Comparison of ENCODE assay signal across 8 mouse cellular contexts in genomic region chr9:23223549-23224077, GRCm38 (mm10). TPM values are rescaled to one million over a fixed set of nuclear protein-coding genes. Genes with fewer than 3 reads are reported as not detected.
DNase-seq lines count a peak whose midpoint lies in the region; ATAC-seq and TF ChIP-seq lines count a peak whose summit lies in the region.

No protein-coding gene starts in this region.

- peak; percentile 12 to 57 for DNase-seq in left cerebral cortex, adult 18-20 months (ENCODE audit: low spot score in 2 of 2)
- no peak for DNase-seq in left cerebral cortex, adult 11 months (ENCODE audit: low spot score)
- DNase-seq in urinary bladder, adult 18-20 months (ENCODE audit: low spot score in 2 of 2): no peak
- no peak for DNase-seq in adrenal gland, postnatal 36 days
- DNase-seq in urinary bladder, postnatal 14 days (ENCODE audit: low spot score): no peak

- H3K9me3 ChIP-seq in forebrain, embryonic 16.5 days (ENCODE audit: control insufficient read depth, low read length): no peaks in the 10 kb centered on the region

- ATAC-seq in forebrain, embryonic 16.5 days: no peak; the same call in none of the 2 replicates
- peak; percentile 39; the same call in 1 of the 2 replicates for ATAC-seq in megakaryocyte-erythroid progenitor cell, adult 5-6 weeks (replicated peaks; ENCODE audit: low FRiP score, low TSS enrichment, poor library complexity, severe bottlenecking)

- H3K27me3 ChIP-seq in forebrain, embryonic 16.5 days (replicated peaks; ENCODE audit: control insufficient read depth, insufficient read depth, low read length): peaks cover 5% of the 10 kb centered on the region; the same call in 1 of the 2 replicates

- no peak for TF ChIP-seq POLR2A in cortical plate, adult 2 months (IDR thresholded peaks at IDR 0.05; ENCODE audit: extremely low read depth, insufficient read depth, low read length)

- no peaks in the 10 kb centered on the region for H3K4me1 ChIP-seq in cortical plate, adult 2 months (ENCODE audit: control insufficient read depth, insufficient read depth, low read length)
- H3K4me1 ChIP-seq in forebrain, embryonic 16.5 days (replicated peaks; ENCODE audit: control insufficient read depth, insufficient read depth, low read length): peaks cover 16% of the 10 kb centered on the region

- TF ChIP-seq CTCF in cortical plate, adult 2 months (IDR thresholded peaks at IDR 0.05; ENCODE audit: extremely low read depth, insufficient read depth, low read length): no peak

- H3K9ac ChIP-seq in forebrain, embryonic 16.5 days (replicated peaks; ENCODE audit: low read depth, low read length): peak overlapping the region; percentile 83

- peak overlapping the region; percentile 91 for H3K4me3 ChIP-seq in cortical plate, adult 2 months (ENCODE audit: insufficient read depth, low read length)
- peak overlapping the region; percentile 82 for H3K4me3 ChIP-seq in forebrain, embryonic 16.5 days (replicated peaks; ENCODE audit: low read length)

- H3K27ac ChIP-seq in cortical plate, adult 2 months (ENCODE audit: insufficient read depth, low read length): no peak overlapping the region
- peak overlapping the region; percentile 82 for H3K27ac ChIP-seq in forebrain, embryonic 16.5 days (ENCODE audit: low read length)

- H3K36me3 ChIP-seq in forebrain, embryonic 16.5 days (ENCODE audit: control insufficient read depth, insufficient read depth): no peaks in the 10 kb centered on the region

- H3K4me2 ChIP-seq in forebrain, embryonic 16.5 days (ENCODE audit: low read length): peak overlapping the region; percentile 98

- WGBS in forebrain, embryonic 16.5 days: under 1% methylated on average over 29 of the region's 29 CpGs

RNA-seq across cellular contexts. Expression of gene Bmper, which starts 0.7 kb away (rescaled TPM):
- 10 to 100 TPM in 1 of 2 experiments, 1 to 10 TPM in 1; 6.4 to 11.8 TPM for total RNA-seq in left cerebral cortex, adult 18-20 months (2021)
- 5.9 and 6.8 TPM in 2 replicates for polyA plus RNA-seq in cortical plate, adult 2 months (2012; rRNA removed)
- 13.6 and 15.9 TPM in 2 replicates for polyA plus RNA-seq in forebrain, embryonic 16.5 days (2015; fragmentation: Nextera tagmentation; extraction: Ambion mirVana)
- not detected in 2 replicates for total RNA-seq in megakaryocyte-erythroid progenitor cell, adult 5-6 weeks (2014; fragmentation: Nextera tagmentation)
- total RNA-seq in megakaryocyte-erythroid progenitor cell, adult 5-6 weeks (2017): not detected in 2 replicates
- 1 to 10 TPM; 2.2 to 2.7 TPM for total RNA-seq in adrenal gland, postnatal 36 days (2021)

Comparison
In these comparisons a context has a peak if more than half of its experiments do, and no peak if none do; other contexts are left out.
1. DNase-seq: peak in left cerebral cortex, adult 18-20 months (2 of 2); none in left cerebral cortex, adult 11 months (single experiment), urinary bladder, adult 18-20 months (0 of 2), adrenal gland, postnatal 36 days (0 of 2) and urinary bladder, postnatal 14 days (single experiment).